Mouse (Mus musculus): ENCODE measurements around the gene Cdk17.

The Cdk17 gene

DNA sequence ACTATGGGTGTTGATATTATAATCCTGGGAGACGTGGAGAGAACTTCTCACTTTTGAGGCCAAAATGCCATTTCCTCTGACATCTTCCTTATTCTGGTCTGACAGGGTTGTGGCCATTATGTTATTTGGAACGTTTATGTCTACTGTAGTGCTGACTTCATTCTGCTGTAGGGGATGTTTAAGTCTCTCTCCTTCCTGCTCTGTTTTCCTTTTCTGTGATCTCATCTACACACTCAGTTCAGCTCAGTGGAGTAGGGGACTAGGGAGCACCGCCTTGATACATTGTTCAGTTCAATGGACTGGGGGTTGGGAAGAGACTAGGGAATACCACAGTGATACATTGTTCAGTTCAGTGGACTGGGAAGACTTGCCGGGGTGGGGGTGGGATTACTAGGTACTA lies 7.4 kb downstream of the Cdk17 start:
- DNase-seq (ENCODE audit: low read depth, low spot score): no peak

- no peak for DNase-seq (ENCODE audit: low read depth, low spot score)
These were observed 10.6 kb downstream of the Cdk17 start for GRCm38 (mm10) chr10:93171182-93171855.

- no peak for DNase-seq (ENCODE audit: low read depth, low spot score)
These were observed 16.8 kb downstream of the Cdk17 start for GRCm38 (mm10) chr10:93177471-93177870.

- DNase-seq (ENCODE audit: low read depth, low spot score): no peak
These were observed 17.2 kb downstream of the Cdk17 start for GRCm38 (mm10) chr10:93177874-93178273.

DNA sequence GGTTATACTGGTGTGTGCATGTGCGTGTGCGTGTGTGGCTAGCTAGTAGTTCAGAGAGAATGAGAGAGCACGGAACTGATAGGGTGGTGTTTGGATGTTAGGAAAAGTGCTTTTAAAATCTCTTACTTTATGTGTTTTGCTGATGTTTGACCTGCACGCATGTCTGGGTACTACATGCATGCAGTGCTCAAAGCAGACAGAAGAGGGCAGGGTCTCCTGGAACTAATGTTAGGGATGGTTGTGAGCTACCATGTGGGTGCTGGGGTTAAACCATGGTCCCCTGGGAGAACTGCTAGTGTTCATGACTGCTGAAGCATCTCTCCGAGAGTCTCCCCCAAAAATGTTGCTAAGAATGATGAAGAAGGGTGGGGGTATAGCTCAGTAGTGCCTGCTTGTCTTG lies 18.0 kb downstream of the Cdk17 start:
- DNase-seq (ENCODE audit: low read depth, low spot score): no peak

DNA sequence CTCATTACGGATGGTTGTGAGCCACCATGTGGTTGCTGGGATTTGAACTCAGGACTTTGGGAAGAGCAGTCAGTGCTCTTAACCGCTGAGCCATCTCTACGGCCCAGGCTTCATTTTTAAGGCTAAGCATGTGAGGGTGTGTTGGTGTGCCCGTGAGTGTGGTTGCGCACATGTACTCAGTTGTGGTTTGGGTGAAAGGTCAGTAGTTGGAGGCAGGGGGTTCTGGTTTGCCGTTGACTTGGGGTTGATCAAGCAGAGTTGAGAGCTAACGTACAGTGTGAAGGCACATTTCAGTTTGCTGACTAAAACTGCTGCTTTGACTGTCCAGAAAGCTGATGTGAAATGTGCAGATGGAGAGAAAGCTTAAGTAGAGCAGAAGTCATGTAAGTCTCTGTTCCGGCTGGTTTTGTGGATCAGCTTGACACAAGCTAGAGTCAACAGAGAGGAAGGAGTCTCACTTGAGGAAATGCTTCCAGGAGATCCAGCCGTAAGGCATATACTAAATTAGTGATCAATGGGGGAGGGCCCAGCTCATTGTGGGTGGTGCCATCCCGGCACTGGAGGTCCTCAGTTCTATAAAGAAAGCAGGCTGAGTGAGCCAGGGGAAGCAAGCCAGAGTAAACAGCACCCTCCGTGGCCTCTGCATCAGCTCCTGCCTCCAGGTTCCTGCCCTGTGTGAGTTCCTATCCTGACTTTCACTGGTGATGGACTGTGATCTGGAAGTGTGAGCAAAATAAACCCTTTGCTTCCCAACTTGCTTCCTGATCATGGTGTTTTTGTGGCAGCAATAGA lies 19.2 kb downstream of the Cdk17 start:
- no peak for DNase-seq (ENCODE audit: low read depth, low spot score)

- DNase-seq (ENCODE audit: low read depth, low spot score): no peak
These were observed 23.8 kb downstream of the Cdk17 start for GRCm38 (mm10) chr10:93184351-93184976.

DNA sequence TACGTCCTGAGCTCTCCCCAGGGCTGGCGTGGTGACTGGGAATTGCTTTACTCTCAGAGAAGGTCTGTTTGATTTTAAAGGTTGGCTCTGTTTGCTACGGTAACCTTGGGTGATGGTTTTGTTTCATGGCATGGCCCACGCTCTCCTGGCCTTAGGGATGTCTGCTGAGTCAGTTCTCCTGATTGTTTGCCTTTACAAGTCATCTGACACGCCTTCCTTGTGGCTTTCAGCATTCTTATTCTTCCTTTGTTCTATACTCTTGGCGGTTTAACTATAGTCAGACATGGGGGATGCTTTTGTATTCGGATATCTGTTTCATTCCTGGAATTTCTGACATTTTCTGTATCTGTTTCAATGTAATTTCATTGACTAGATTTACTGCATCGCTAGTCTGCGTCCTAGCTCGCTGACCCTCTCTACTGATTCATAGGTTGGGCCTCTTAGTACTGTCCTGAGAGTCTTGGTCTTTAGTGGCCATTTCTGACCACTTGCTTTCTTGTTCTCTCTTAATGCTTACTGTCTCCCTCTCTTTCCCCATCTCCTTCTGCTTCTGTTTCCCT lies 27.8 kb downstream of the Cdk17 start:
- DNase-seq (ENCODE audit: low read depth, low spot score): no peak

DNA sequence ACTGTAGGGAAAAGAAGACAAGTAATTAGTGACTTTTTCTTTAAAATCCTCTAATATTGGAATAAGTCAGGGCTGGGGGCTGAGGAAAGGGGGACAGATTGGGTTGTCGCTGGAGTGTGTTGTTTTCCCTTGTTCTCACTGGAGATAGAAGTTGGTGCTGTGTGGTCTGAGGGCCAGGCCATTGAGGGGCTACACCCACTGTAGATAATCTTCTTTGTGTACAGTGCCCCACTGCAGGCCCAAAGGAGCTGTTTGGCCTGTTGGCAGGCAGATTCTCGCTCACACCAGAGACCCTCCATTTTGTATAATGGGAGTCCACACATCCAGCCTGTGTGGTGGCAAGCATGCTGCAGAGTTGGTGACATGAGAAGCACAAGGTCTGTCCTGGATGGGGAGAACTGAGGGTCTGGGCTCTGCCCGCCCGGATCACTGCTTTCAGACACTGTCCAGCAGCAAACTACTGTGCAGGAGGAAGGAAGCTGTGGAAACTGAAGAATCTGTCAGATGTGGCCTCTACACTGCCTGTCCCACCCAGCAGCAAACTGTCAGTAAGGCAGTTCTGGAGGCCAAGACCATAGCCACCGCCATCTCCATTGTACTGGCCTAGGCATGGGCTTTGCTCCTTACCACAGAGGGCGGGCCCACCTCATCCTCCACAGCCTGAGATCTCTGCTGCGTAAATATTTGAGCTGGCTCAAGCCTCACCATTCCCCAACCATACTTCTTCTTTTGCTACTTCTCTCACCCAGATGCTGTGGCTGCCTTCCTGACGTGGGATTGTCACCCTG lies 30.0 kb downstream of the Cdk17 start:
- no peak for DNase-seq (ENCODE audit: low read depth, low spot score)

- DNase-seq (ENCODE audit: low read depth, low spot score): no peak
These were observed 36.4 kb downstream of the Cdk17 start for GRCm38 (mm10) chr10:93197092-93197491.

DNA sequence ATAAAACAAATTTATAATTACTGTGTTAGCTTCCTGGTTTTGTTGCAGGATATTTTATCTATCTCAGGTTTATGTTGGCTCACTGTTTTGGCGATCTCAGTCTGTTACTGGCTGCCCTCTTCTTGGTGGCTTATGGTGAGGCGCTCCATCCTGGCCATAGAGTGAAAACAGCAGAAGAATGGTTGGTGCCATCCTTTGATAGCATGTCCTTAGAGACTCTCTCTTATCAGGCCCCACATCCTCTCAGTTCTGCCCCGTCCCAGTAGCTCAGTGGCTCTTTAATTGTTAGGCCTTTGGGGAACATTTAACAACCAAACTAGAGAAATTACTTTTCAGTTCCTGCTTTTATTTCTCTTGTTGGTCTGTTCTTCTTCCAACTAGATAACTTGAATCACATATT lies 38.3 kb downstream of the Cdk17 start:
- DNase-seq (ENCODE audit: low read depth, low spot score): no peak

- DNase-seq (ENCODE audit: low read depth, low spot score): no peak
These were observed 41.3 kb downstream of the Cdk17 start for GRCm38 (mm10) chr10:93201846-93202458.

DNA sequence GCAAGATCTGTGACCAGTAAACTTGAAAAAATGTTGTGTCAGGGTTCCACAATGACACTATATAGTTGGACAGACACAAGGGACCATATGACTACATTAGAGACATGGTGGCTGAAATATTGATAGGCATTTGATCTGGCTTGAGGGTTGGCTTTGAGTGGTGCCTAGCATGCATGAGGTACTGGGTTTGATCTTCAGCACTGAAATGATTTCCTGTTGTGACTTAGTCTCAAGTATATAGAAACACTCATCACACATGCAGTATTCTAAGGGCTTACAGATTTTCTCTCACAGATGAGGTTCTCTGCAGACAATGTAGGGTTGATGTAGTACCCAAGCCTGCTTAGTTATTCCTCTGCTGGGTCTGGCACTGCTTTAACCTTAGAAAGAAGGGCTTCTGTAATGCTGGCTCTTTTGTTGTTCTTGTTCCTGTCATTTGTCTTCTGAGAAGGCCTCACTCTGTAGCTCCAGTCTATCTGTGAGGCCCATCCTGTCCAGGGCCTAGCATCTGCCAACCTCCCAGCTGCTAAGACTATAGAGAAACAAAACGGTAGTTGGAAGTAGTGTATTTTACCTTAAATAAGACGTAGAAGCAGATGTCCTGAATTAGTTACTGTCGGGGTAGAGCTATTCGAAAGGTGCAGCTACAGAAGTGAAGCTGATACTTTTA lies 44.7 kb downstream of the Cdk17 start:
- DNase-seq (ENCODE audit: low read depth, low spot score): no peak

- no peak for DNase-seq (ENCODE audit: low read depth, low spot score)
These were observed 46.5 kb downstream of the Cdk17 start for GRCm38 (mm10) chr10:93207176-93207575.

- no peak for DNase-seq (ENCODE audit: low read depth, low spot score)
These were observed 52.0 kb downstream of the Cdk17 start for GRCm38 (mm10) chr10:93212699-93213098.

DNA sequence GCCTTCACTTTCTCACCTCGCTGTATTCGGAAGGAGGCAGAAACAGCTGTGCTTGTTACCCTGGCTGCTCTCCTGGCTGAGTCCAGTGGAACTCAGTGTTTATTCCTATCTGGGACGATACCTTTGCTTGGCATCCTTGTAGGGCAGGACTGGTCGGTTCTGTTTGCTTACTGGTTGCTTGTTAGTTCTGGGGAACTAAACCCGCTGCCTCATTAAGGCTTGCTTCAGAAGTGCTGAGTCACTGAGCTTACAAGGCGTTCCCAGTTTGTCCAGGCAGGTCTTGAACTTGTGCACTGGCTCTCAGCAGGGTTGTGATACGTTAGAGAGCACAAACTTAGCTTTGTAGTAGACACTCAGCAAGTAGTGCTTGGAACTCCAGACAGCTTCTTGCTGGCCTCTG lies 52.7 kb downstream of the Cdk17 start:
- DNase-seq (ENCODE audit: low read depth, low spot score): no peak

GRCm38 (mm10) chr10:93214251-93214650 lies 53.6 kb downstream of the Cdk17 start:
- no peak for DNase-seq (ENCODE audit: low read depth, low spot score)

DNA sequence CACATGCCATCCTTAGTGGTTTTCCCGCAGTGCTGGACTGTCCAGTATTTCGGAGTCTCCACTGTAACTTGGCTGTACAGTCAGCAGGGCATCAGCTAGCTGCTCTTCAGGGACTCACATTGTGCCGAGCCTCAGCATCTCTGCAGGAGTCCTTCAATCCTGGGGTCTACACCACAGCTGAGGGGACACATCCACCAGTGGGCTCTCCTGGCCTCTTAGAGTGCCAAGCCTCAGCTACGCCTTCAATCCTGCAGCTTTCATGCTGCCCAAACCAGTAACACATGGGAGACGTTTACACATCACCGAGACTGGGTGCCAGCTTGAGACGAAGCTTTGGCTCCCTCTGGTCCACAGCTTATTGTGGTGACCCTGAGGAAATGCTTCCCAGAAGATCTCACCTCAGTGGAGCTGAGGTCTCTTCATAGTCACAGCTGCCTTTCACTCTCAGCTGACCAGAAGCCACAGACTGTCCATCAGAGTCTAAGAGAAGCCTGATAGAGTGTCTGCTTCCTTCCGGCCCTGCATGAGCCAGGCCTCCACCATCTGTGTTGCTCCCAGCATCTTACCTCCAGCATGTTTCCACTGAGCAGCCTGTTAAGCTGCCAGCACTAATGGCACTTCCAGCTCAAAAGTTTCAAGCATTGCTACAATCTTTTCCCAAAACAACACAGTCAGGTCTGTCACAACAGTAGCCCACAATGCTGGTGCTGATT lies 54.5 kb downstream of the Cdk17 start:
- no peak for DNase-seq (ENCODE audit: low read depth, low spot score)

GRCm38 (mm10) chr10:93225751-93226150 lies 65.1 kb downstream of the Cdk17 start:
- DNase-seq (ENCODE audit: low read depth, low spot score): no peak

DNA sequence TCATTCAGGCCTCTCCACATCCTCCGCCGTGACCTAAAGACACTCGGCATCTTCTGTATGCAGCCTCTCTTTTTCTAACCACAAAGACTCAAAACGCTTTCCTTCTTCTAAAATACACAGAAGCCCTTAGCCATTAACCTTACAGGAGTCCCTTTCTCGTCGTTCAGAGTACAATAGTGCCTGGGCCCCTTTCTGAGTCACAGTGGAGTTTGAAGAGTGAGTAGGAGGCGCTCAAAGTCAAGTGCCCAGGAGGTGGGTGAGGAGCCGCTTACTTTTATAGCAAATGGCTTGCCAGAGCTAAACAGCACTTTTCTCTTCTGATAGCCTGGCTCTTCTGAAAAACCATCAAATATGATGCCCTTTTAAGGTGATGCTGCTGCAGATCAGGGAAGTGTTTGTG lies 67.2 kb downstream of the Cdk17 start:
- no peak for DNase-seq (ENCODE audit: low read depth, low spot score)

Data from retina, adult 2 months (tissue).